Mouse (Mus musculus) ES-Bruce4 (cell line): Measurements from ENCODE around the gene Psat1.

ENCODE experiments used
- CTCF ChIP-seq: IDR thresholded peaks from one replicate; pipeline ENCODE4 v1.8.1; 2011; ENCODE audit warnings: low read depth, low read length
- EP300 ChIP-seq: IDR thresholded peaks from 2 replicates; pipeline ENCODE4 v1.6.1; 2011; ENCODE audit warnings: low read depth, low read length; ENCODE audit not compliant: insufficient read depth
- POLR2A ChIP-seq: IDR thresholded peaks from one replicate; pipeline ENCODE4 v1.8.1; 2011; ENCODE audit warnings: low read length; ENCODE audit not compliant: insufficient read depth

DNA sequence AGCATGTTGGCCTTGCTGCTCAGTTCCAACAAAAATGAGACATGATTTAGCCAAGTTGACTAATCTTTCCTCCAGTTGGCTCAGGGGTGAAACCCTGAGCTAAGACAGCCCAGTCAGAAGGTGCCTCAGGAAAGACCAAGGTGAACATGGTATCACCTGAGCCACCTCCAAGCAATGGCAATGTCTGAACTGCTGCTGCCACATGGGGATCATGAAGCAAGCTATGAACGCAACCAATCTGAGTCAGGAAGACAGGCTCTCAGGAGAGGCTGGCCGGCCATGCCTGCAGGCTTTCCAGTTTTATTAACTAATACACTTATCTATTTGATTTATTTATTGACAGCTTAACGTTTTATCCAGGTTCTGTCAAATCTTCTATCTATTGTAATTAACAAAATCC lies 51.5 kb downstream of the Psat1 start:
- TF ChIP-seq CTCF = no peak
- no peak for TF ChIP-seq EP300
- no peak for TF ChIP-seq POLR2A
